8 mouse cellular contexts compared by ENCODE assay signal in the genomic region with DNA sequence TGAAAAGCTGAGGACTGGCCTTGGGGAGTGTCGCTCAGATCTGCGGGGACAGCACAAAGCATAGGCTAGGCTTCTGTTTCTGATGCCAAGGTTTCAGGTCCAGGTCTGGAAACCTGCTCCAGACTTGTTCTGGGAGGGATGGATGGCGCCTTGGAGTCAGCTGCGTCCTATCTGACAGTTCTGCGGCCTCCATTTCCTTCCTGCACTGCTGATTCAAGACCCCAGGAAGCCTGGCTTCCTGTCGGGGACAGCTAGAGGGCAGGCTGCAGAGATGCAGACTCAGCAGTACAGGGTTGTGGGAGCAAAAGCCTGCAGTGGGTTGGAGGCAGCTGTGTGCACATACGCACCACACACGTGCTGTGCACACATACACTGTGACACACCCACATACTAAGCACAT. TPM values are rescaled to one million over a fixed set of nuclear protein-coding genes. Genes with fewer than 3 reads are reported as not detected.
A peak's percentile ranks its signal among the peaks of the same experiment; 100 is the strongest.
DNase-seq lines count a peak whose midpoint lies in the region; ATAC-seq and TF ChIP-seq lines count a peak whose summit lies in the region.

No protein-coding gene starts in this region.

- 51% methylated on average over 8 of the region's 8 CpGs for WGBS in forebrain, embryonic 10.5 days
- 49% methylated on average over 8 of the region's 8 CpGs for WGBS in forebrain, embryonic 16.5 days
- WGBS in heart, postnatal 0 days, result 30% methylated on average over 8 of the region's 8 CpGs
- WGBS in liver, adult 2 months, result 65% methylated on average over 8 of the region's 8 CpGs

- DNase-seq in forebrain, embryonic 10.5 days (ENCODE audit: extremely low spot score, low spot score), result no peak
- DNase-seq in heart, postnatal 0 days (ENCODE audit: low spot score), result peak; percentile 38
- DNase-seq in liver, adult 2 months (ENCODE audit: extremely low read depth, low read depth, low spot score), result no peak
- peak; percentile 89 for DNase-seq in thymus, postnatal 0 days (ENCODE audit: low spot score)
- no peak for DNase-seq in frontal cortex, postnatal 36 days (ENCODE audit: low spot score in 2 of 2)
- DNase-seq in cerebellum, adult 11 months, result no peak

- no peaks in the 10 kb centered on the region for H3K27me3 ChIP-seq in forebrain, embryonic 10.5 days (ENCODE audit: poor library complexity, severe bottlenecking)
- H3K27me3 ChIP-seq in forebrain, embryonic 16.5 days (replicated peaks; ENCODE audit: control insufficient read depth, insufficient read depth, low read length), result no peaks in the 10 kb centered on the region
- no peaks in the 10 kb centered on the region for H3K27me3 ChIP-seq in heart, postnatal 0 days (ENCODE audit: control insufficient read depth, insufficient read depth, low read length)
- no peaks in the 10 kb centered on the region for H3K27me3 ChIP-seq in liver, adult 2 months (ENCODE audit: control insufficient read depth, insufficient read depth, low read length)

- H3K79me2 ChIP-seq in liver, adult 2 months (ENCODE audit: control insufficient read depth, insufficient read depth, low read length), result no peaks in the 10 kb centered on the region

- 0 out of 2 replicates have a peak overlapping the region, but pooled peaks have one; percentile 48 for H3K27ac ChIP-seq in forebrain, embryonic 10.5 days
- no peak overlapping the region for H3K27ac ChIP-seq in forebrain, embryonic 16.5 days (ENCODE audit: low read length)
- H3K27ac ChIP-seq in heart, postnatal 0 days (ENCODE audit: low read depth), result peak overlapping the region; percentile 64
- H3K27ac ChIP-seq in liver, adult 2 months (replicated peaks; ENCODE audit: insufficient read depth, low read depth, low read length), result peak overlapping the region; percentile 22; the same call in 1 of the 2 replicates

- H3K4me1 ChIP-seq in forebrain, embryonic 10.5 days, result peaks cover 19% of the 10 kb centered on the region
- H3K4me1 ChIP-seq in forebrain, embryonic 16.5 days (replicated peaks; ENCODE audit: control insufficient read depth, insufficient read depth, low read length), result no peaks in the 10 kb centered on the region
- H3K4me1 ChIP-seq in heart, postnatal 0 days (ENCODE audit: control insufficient read depth, insufficient read depth), result no peaks in the 10 kb centered on the region
- H3K4me1 ChIP-seq in liver, adult 2 months (ENCODE audit: control insufficient read depth, insufficient read depth, low read length), result no peaks in the 10 kb centered on the region; the same call in 1 of the 2 replicates

- H3K9me3 ChIP-seq in forebrain, embryonic 10.5 days, result no peaks in the 10 kb centered on the region
- no peaks in the 10 kb centered on the region for H3K9me3 ChIP-seq in forebrain, embryonic 16.5 days (ENCODE audit: control insufficient read depth, low read length)
- H3K9me3 ChIP-seq in heart, postnatal 0 days (replicated peaks; ENCODE audit: control insufficient read depth, low read length), result no peaks in the 10 kb centered on the region

- no peak for ATAC-seq in forebrain, embryonic 16.5 days
- ATAC-seq in activated CD4-positive, CD25-positive, alpha-beta regulatory T cell, adult 4 months, result peak; percentile 95
- peak; percentile 84 for ATAC-seq in heart, postnatal 0 days (ENCODE audit: insufficient read depth, low read depth)

- TF ChIP-seq EP300 in heart, postnatal 0 days (IDR thresholded peaks at IDR 0.05; ENCODE audit: low read depth), result no peak

- H3K36me3 ChIP-seq in forebrain, embryonic 10.5 days (replicated peaks), result no peaks in the 10 kb centered on the region
- H3K36me3 ChIP-seq in forebrain, embryonic 16.5 days (ENCODE audit: control insufficient read depth, insufficient read depth), result no peaks in the 10 kb centered on the region
- no peaks in the 10 kb centered on the region for H3K36me3 ChIP-seq in heart, postnatal 0 days (replicated peaks; ENCODE audit: control insufficient read depth, insufficient read depth, low read length)
- no peaks in the 10 kb centered on the region for H3K36me3 ChIP-seq in liver, adult 2 months (ENCODE audit: control insufficient read depth, insufficient read depth, low read length)

- no peak overlapping the region for H3K4me3 ChIP-seq in forebrain, embryonic 10.5 days
- no peak overlapping the region for H3K4me3 ChIP-seq in forebrain, embryonic 16.5 days (replicated peaks; ENCODE audit: low read length)
- H3K4me3 ChIP-seq in heart, postnatal 0 days (ENCODE audit: low read depth, low read length), result no peak overlapping the region
- no peak overlapping the region for H3K4me3 ChIP-seq in liver, adult 2 months (ENCODE audit: insufficient read depth, low read depth, low read length)

- H3K4me2 ChIP-seq in forebrain, embryonic 16.5 days (ENCODE audit: low read length), result no peak overlapping the region
- H3K4me2 ChIP-seq in heart, postnatal 0 days (ENCODE audit: low read depth, low read length), result no peak overlapping the region

- H3K9ac ChIP-seq in forebrain, embryonic 16.5 days (replicated peaks; ENCODE audit: low read depth, low read length), result no peak overlapping the region
- H3K9ac ChIP-seq in heart, postnatal 0 days (replicated peaks; ENCODE audit: low read depth, low read length), result no peak overlapping the region
- no peak overlapping the region for H3K9ac ChIP-seq in liver, adult 2 months (ENCODE audit: low read depth, low read length)

- TF ChIP-seq CTCF in heart, postnatal 0 days (IDR thresholded peaks at IDR 0.05; ENCODE audit: low read depth), result no peak; the same call in 1 of the 2 replicates
- no peak for TF ChIP-seq CTCF in liver, adult 2 months (IDR thresholded peaks at IDR 0.05; ENCODE audit: low read depth, low read length)

- TF ChIP-seq POLR2A in liver, adult 2 months (IDR thresholded peaks at IDR 0.05; ENCODE audit: extremely low read depth, insufficient read depth, low read length), result no peak

RNA-seq across cellular contexts. Expression of a gene that starts 18.4 kb away (rescaled TPM):
- 20.5 and 23.0 TPM in 2 replicates for polyA plus RNA-seq in forebrain, embryonic 10.5 days (2016; fragmentation: Nextera tagmentation; extraction: Ambion mirVana)
- polyA plus RNA-seq in forebrain, embryonic 16.5 days (2015; fragmentation: Nextera tagmentation; extraction: Ambion mirVana), result 19.9 and 20.4 TPM in 2 replicates
- polyA plus RNA-seq in activated CD4-positive, CD25-positive, alpha-beta regulatory T cell, adult 4 months (2017; shearing (Covaris generic)), result 10 to 100 TPM; 23.9 to 30.6 TPM
- 8.0 and 10.8 TPM in 2 replicates for total RNA-seq in heart, postnatal 0 days (2014; rRNA removed; ENCODE audit: low replicate concordance)
- polyA plus RNA-seq in heart, postnatal 0 days (2015; fragmentation: Nextera tagmentation; extraction: Ambion mirVana), result 7.3 and 8.1 TPM in 2 replicates
- total RNA-seq in liver, adult 2 months (2014; rRNA removed), result 6.4 and 7.8 TPM in 2 replicates
- polyA plus RNA-seq in liver, adult 2 months (2012; rRNA removed), result 5.3 and 6.5 TPM in 2 replicates
- polyA plus RNA-seq in thymus, postnatal 0 days (2015; fragmentation: Nextera tagmentation; extraction: Ambion mirVana), result 20.5 and 24.1 TPM in 2 replicates

RNA-seq across cellular contexts. Expression of a gene that starts 50.0 kb away (rescaled TPM):
- polyA plus RNA-seq in forebrain, embryonic 10.5 days (2016; fragmentation: Nextera tagmentation; extraction: Ambion mirVana), result 231 and 246 TPM in 2 replicates
- polyA plus RNA-seq in forebrain, embryonic 16.5 days (2015; fragmentation: Nextera tagmentation; extraction: Ambion mirVana), result 148 and 153 TPM in 2 replicates
- polyA plus RNA-seq in activated CD4-positive, CD25-positive, alpha-beta regulatory T cell, adult 4 months (2017; shearing (Covaris generic)), result 100 to 1,000 TPM; 121 to 141 TPM
- total RNA-seq in heart, postnatal 0 days (2014; rRNA removed; ENCODE audit: low replicate concordance), result 26.7 and 45.6 TPM in 2 replicates
- polyA plus RNA-seq in heart, postnatal 0 days (2015; fragmentation: Nextera tagmentation; extraction: Ambion mirVana), result 153 and 158 TPM in 2 replicates
- 53.5 and 54.7 TPM in 2 replicates for total RNA-seq in liver, adult 2 months (2014; rRNA removed)
- 14.5 and 15.9 TPM in 2 replicates for polyA plus RNA-seq in liver, adult 2 months (2012; rRNA removed)
- polyA plus RNA-seq in thymus, postnatal 0 days (2015; fragmentation: Nextera tagmentation; extraction: Ambion mirVana), result 184 and 190 TPM in 2 replicates

RNA-seq across cellular contexts. Expression of a gene that starts 58.8 kb away (rescaled TPM):
- 26.8 and 32.0 TPM in 2 replicates for polyA plus RNA-seq in forebrain, embryonic 10.5 days (2016; fragmentation: Nextera tagmentation; extraction: Ambion mirVana)
- polyA plus RNA-seq in forebrain, embryonic 16.5 days (2015; fragmentation: Nextera tagmentation; extraction: Ambion mirVana), result 51.3 and 51.6 TPM in 2 replicates
- 100 to 1,000 TPM; 101 to 116 TPM for polyA plus RNA-seq in activated CD4-positive, CD25-positive, alpha-beta regulatory T cell, adult 4 months (2017; shearing (Covaris generic))
- 27.9 and 28.7 TPM in 2 replicates for total RNA-seq in heart, postnatal 0 days (2014; rRNA removed; ENCODE audit: low replicate concordance)
- 29.2 and 31.6 TPM in 2 replicates for polyA plus RNA-seq in heart, postnatal 0 days (2015; fragmentation: Nextera tagmentation; extraction: Ambion mirVana)
- total RNA-seq in liver, adult 2 months (2014; rRNA removed), result 9.4 and 10.5 TPM in 2 replicates
- polyA plus RNA-seq in liver, adult 2 months (2012; rRNA removed), result 3.5 and 4.1 TPM in 2 replicates
- 13.5 and 15.1 TPM in 2 replicates for polyA plus RNA-seq in thymus, postnatal 0 days (2015; fragmentation: Nextera tagmentation; extraction: Ambion mirVana)

Comparison
In these comparisons a context has a peak if more than half of its experiments do, and no peak if none do; other contexts are left out.
1. DNase-seq: peak in heart, postnatal 0 days (single experiment) and thymus, postnatal 0 days (single experiment); none in forebrain, embryonic 10.5 days (single experiment), liver, adult 2 months (single experiment), frontal cortex, postnatal 36 days (0 of 2) and cerebellum, adult 11 months (single experiment).